In the genomic region with DNA sequence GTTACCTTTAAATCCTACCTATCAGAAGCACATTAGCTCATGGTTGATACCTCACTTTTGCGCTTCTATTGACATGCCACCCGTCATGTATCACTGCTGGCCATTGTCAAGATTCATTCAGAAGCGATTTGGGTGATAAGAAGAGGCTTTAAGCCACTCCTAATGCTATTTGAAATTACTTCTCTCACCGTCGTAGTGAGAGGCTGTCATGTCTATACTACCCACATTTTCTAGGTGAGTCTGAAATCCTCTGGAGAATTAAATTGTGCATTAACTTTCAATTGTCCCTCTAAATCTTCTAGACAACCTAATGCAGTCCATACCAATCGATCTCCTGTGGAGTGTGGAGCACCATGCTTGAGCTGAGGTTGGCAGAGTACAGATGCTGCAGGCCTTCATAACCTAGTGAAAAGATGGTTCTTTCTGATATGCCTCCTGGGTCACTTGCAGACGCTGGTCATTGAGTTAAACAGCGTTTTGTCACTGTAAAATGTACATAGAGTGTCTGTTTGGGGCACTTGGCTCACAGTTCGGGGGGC, we compare ENCODE assay signal across 18 mouse cellular contexts.
DNase-seq lines count a peak whose midpoint lies in the region; ATAC-seq lines count a peak whose summit lies in the region.
"Had no signal": no experiment of that assay in that cellular context is flagged by ENCODE, and none has a peak within 500 bp of the region (broad histone marks: within the 10 kb centered on the region; RNA-seq: fewer than 3 reads in every experiment).

No protein-coding gene starts in this region.

- H3K4me1 ChIP-seq in kidney, embryonic 16.5 days (ENCODE audit: insufficient read depth, low read length): peaks cover 9% of the 10 kb centered on the region; the same call in 1 of the 2 replicates
- peaks cover 20% of the 10 kb centered on the region; the same call in 1 of the 2 replicates for H3K4me1 ChIP-seq in embryonic facial prominence, embryonic 14.5 days (ENCODE audit: control insufficient read depth, insufficient read depth, low read length)
- H3K4me1 ChIP-seq in limb, embryonic 11.5 days (ENCODE audit: control insufficient read depth, insufficient read depth, low read length): peaks cover 3% of the 10 kb centered on the region; the same call in 1 of the 2 replicates
- H3K4me1 ChIP-seq in neural tube, embryonic 14.5 days (ENCODE audit: control insufficient read depth, insufficient read depth, low read length): peaks cover 5% of the 10 kb centered on the region; the same call in 1 of the 2 replicates
- H3K4me1 ChIP-seq: liver, embryonic 13.5 days had no signal

- H3K9ac ChIP-seq in kidney, embryonic 16.5 days (replicated peaks; ENCODE audit: low read length): no peak overlapping the region
- H3K9ac ChIP-seq in embryonic facial prominence, embryonic 14.5 days (ENCODE audit: low read depth, low read length): no peak overlapping the region
- H3K9ac ChIP-seq in limb, embryonic 11.5 days (ENCODE audit: low read length): no peak overlapping the region
- H3K9ac ChIP-seq in neural tube, embryonic 14.5 days (replicated peaks; ENCODE audit: low read depth, low read length): no peak overlapping the region
- H3K9ac ChIP-seq: forebrain, embryonic 13.5 days; heart, embryonic 13.5 days; liver, embryonic 13.5 days had no signal

- H3K36me3 ChIP-seq in kidney, embryonic 16.5 days (ENCODE audit: insufficient read depth, low read length): no peaks in the 10 kb centered on the region
- H3K36me3 ChIP-seq in embryonic facial prominence, embryonic 14.5 days (ENCODE audit: control insufficient read depth, insufficient read depth, low read length): no peaks in the 10 kb centered on the region
- H3K36me3 ChIP-seq in limb, embryonic 11.5 days (ENCODE audit: control insufficient read depth, insufficient read depth, low read length): no peaks in the 10 kb centered on the region
- no peaks in the 10 kb centered on the region for H3K36me3 ChIP-seq in neural tube, embryonic 14.5 days (ENCODE audit: control insufficient read depth, insufficient read depth, low read length)
- H3K36me3 ChIP-seq: heart, embryonic 13.5 days; liver, embryonic 13.5 days had no signal

- H3K27ac ChIP-seq in kidney, embryonic 16.5 days (ENCODE audit: low read length): peak overlapping the region; percentile 66; the same call in 1 of the 2 replicates
- no peak overlapping the region for H3K27ac ChIP-seq in embryonic facial prominence, embryonic 14.5 days (replicated peaks; ENCODE audit: low read depth, low read length)
- H3K27ac ChIP-seq in limb, embryonic 11.5 days (replicated peaks; ENCODE audit: low read depth, low read length): no peak overlapping the region
- peak overlapping the region; percentile 60 for H3K27ac ChIP-seq in neural tube, embryonic 14.5 days (ENCODE audit: low read depth, low read length)
- H3K27ac ChIP-seq: forebrain, embryonic 13.5 days; gastrocnemius, adult 2 months; heart, embryonic 13.5 days; liver, embryonic 13.5 days had no signal

- no peak for DNase-seq in kidney, adult 11 months
- no peak for DNase-seq in embryonic facial prominence, embryonic 14.5 days (ENCODE audit: low spot score)
- peak; percentile 12 for DNase-seq in limb, embryonic 11.5 days (ENCODE audit: low spot score)
- DNase-seq in spleen, postnatal 14 days (ENCODE audit: low spot score in 2 of 2): no peak
- DNase-seq in urinary bladder, postnatal 10 days (ENCODE audit: low spot score): no peak
- DNase-seq: adrenal gland, postnatal 25 days; cerebellum, adult 8-10 months; gastrocnemius, adult 2 months; heart, postnatal 4 days; liver, embryonic 13.5 days; right cerebral cortex, adult 18-20 months; thymus, postnatal 4 days had no signal

- no peak overlapping the region for H3K4me3 ChIP-seq in kidney, embryonic 16.5 days (ENCODE audit: low read length)
- H3K4me3 ChIP-seq in embryonic facial prominence, embryonic 14.5 days (ENCODE audit: low read depth, low read length): no peak overlapping the region
- H3K4me3 ChIP-seq in limb, embryonic 11.5 days (ENCODE audit: low read depth, low read length): no peak overlapping the region
- no peak overlapping the region for H3K4me3 ChIP-seq in neural tube, embryonic 14.5 days (ENCODE audit: low read depth, low read length)
- H3K4me3 ChIP-seq: forebrain, embryonic 13.5 days; gastrocnemius, adult 2 months; heart, embryonic 13.5 days; liver, embryonic 13.5 days had no signal

- H3K4me2 ChIP-seq in kidney, embryonic 16.5 days (replicated peaks; ENCODE audit: low read depth, low read length): no peak overlapping the region
- H3K4me2 ChIP-seq in embryonic facial prominence, embryonic 14.5 days (ENCODE audit: low read depth, low read length): 0 out of 2 replicates have a peak overlapping the region, but pooled peaks have one; percentile 38
- H3K4me2 ChIP-seq in limb, embryonic 11.5 days (ENCODE audit: low read depth, severe bottlenecking): no peak overlapping the region
- H3K4me2 ChIP-seq in neural tube, embryonic 14.5 days (ENCODE audit: low read depth, low read length): peak overlapping the region; percentile 39
- H3K4me2 ChIP-seq: heart, embryonic 13.5 days; liver, embryonic 13.5 days had no signal

- H3K27me3 ChIP-seq in kidney, embryonic 16.5 days (ENCODE audit: insufficient read depth, low read length): no peaks in the 10 kb centered on the region
- H3K27me3 ChIP-seq in embryonic facial prominence, embryonic 14.5 days (replicated peaks; ENCODE audit: control insufficient read depth, insufficient read depth, low read length): no peaks in the 10 kb centered on the region
- no peaks in the 10 kb centered on the region for H3K27me3 ChIP-seq in limb, embryonic 11.5 days (ENCODE audit: control insufficient read depth, insufficient read depth, low read length)
- no peaks in the 10 kb centered on the region for H3K27me3 ChIP-seq in neural tube, embryonic 14.5 days (ENCODE audit: control insufficient read depth, insufficient read depth, low read length)
- H3K27me3 ChIP-seq: forebrain, embryonic 13.5 days; heart, embryonic 13.5 days; liver, embryonic 13.5 days; Patski had no signal

- 0 out of 2 replicates have a peak, but pooled peaks have one; percentile 21 for ATAC-seq in kidney, embryonic 16.5 days (ENCODE audit: low FRiP score, low TSS enrichment)
- ATAC-seq in embryonic facial prominence, embryonic 14.5 days (ENCODE audit: low read depth): no peak
- no peak for ATAC-seq in limb, embryonic 11.5 days (ENCODE audit: insufficient number of reproducible peaks, low FRiP score, low TSS enrichment, low read depth)
- ATAC-seq in neural tube, embryonic 14.5 days (ENCODE audit: low read depth): peak; percentile 66
- ATAC-seq: intestine, postnatal 0 days had no signal

- 83% methylated on average over 9 of the region's 9 CpGs for WGBS in kidney, embryonic 16.5 days
- 83% methylated on average over 9 of the region's 9 CpGs for WGBS in embryonic facial prominence, embryonic 14.5 days
- WGBS in limb, embryonic 11.5 days: 89% methylated on average over 9 of the region's 9 CpGs
- 70% methylated on average over 9 of the region's 9 CpGs for whole genome bisulfite sequencing in neural tube, embryonic 14.5 days

- no peaks in the 10 kb centered on the region for H3K9me3 ChIP-seq in kidney, embryonic 16.5 days (ENCODE audit: low read length)
- no peaks in the 10 kb centered on the region for H3K9me3 ChIP-seq in embryonic facial prominence, embryonic 14.5 days (ENCODE audit: control insufficient read depth, low read length)
- H3K9me3 ChIP-seq in limb, embryonic 11.5 days (ENCODE audit: control insufficient read depth, low read length): no peaks in the 10 kb centered on the region
- H3K9me3 ChIP-seq in neural tube, embryonic 14.5 days (ENCODE audit: control insufficient read depth, low read length): no peaks in the 10 kb centered on the region
- H3K9me3 ChIP-seq: forebrain, embryonic 13.5 days; heart, embryonic 13.5 days; liver, embryonic 13.5 days had no signal

Comparison
In these comparisons a context has a peak if more than half of its experiments do, and no peak if none do; other contexts are left out.
1. ATAC-seq: peak in kidney, embryonic 16.5 days (single experiment) and neural tube, embryonic 14.5 days (single experiment); none in embryonic facial prominence, embryonic 14.5 days (single experiment) and limb, embryonic 11.5 days (single experiment).
2. H3K27ac ChIP-seq: peak in kidney, embryonic 16.5 days (single experiment) and neural tube, embryonic 14.5 days (single experiment); none in embryonic facial prominence, embryonic 14.5 days (single experiment) and limb, embryonic 11.5 days (single experiment).
3. H3K4me2 ChIP-seq: peak in embryonic facial prominence, embryonic 14.5 days (single experiment) and neural tube, embryonic 14.5 days (single experiment); none in kidney, embryonic 16.5 days (single experiment) and limb, embryonic 11.5 days (single experiment).